Mouse (Mus musculus) megakaryocyte, adult 5-6 weeks (primary cell): ENCODE data around the gene Acod1. TPM values are rescaled to one million over a fixed set of nuclear protein-coding genes. Genes with fewer than 3 reads are reported as not detected.
A peak's percentile ranks its signal among the peaks of the same experiment; 100 is the strongest.

ENCODE experiments used
- ATAC-seq: 2 replicates; pipeline ENCODE4 v1.8.0; 2016; ENCODE audit warnings: mild to moderate bottlenecking, inconsistent platforms; ENCODE audit not compliant: poor library complexity, severe bottlenecking
- total RNA-seq, 2 experiments: library from RNA; stranded (forward) in 1 of 2; stranded (reverse) in 1 of 2; fragments of 153-499, 151-499 nt in 1 of 2; fragments of 221-1000, 200-1000 nt in 1 of 2; gene quantifications; 2 replicates each; pipeline versions ENCODE4 v1.2.3 to v1.2.4; 2015 to 2017

Gene Acod1
- total RNA-seq, 2 experiments from 2014 or later = 1.5 to 1.8 TPM

DNA sequence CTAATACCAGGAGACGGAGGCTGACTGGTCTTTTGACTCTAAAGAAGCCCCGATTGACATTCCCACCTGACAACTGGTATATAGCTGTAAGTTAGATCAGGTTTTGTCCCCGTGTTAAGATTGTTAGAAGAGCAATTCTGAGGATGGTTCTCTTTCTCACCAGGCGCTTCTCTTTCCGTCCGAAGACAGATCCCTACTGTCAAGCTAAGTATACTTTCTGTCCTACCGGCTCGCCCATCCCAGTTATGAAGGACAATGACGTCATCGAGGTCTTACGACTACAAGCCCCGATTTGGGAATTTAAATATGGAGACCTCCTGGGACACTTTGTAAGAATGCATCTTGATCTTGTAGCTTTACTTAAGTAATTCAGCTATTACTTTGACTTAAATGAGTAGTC is 24.7 kb downstream of the Acod1 start:
- ATAC-seq = no peak

- ATAC-seq = no peak
These were observed 26.0 kb downstream of the Acod1 start for GRCm38 (mm10) chr14:103072731-103073130.

- ATAC-seq = no peak
These were observed 27.0 kb downstream of the Acod1 start for GRCm38 (mm10) chr14:103073825-103074224.

DNA sequence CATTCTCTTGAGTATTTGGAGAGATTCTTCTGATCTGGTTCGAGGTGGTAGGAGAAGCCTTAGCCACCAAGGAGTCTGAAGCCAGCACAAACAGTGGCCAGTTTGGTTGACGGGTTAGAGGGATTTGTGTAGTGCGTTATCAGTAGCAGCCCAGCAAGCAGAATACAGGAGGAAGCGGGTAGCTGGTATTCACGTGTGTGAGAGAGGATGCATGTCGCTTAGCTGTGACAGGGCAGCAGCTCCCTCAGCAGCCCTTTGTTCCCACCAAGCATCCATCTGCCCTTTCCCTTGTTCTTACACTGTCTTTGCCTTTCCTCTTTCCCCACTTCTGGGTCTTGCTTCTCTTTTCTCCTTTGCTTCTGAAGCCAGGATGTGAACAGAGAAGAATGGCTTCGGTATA is 28.4 kb downstream of the Acod1 start:
- ATAC-seq = no peak

GRCm38 (mm10) chr14:103077272-103078005 is 30.7 kb downstream of the Acod1 start:
- ATAC-seq = peak; percentile 16; the same call in 1 of the 2 replicates

DNA sequence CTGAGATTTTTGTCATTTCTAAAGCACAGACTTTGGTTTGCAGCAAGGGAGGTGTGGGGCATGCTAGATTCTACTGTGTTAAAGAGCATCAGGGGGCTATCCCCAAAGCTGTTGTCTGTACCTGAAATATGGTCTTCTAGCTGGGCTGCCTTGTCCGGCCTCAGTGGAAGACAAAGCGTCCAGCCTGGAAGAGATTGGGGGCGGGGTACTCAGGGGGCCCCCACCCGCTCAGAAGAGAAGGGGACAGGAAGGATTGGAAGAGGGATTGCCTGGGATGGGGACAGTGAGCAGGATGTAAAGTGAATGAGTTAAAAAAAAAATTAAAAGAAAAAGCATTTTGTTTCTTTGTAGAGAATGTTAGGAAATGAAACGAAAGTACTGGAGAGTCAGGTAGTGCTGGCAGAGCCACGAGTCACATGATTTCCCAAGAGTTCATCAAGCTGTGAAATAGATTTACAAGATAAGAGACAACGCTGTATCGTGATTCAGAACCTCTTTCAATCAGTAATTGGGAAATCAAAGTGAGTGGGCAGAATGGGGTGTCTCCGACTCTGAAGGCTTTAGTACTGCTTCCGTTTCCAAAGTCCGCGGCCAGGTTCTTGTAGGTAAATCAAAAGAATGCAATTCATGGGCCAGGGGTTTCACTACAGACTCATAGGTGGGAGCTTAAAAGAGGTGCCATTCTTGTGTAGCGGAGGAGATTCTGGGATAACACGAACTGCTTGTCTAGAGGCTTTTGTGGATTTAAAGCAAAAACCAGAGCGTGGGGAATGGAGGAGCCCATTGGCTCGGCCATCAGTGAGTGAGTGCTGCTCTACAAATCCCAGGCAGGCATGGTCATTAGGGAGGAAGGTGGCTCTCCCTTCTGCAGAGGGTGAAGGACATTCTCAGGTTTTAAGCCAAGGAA is 31.5 kb downstream of the Acod1 start:
- ATAC-seq = peak; percentile 56

DNA sequence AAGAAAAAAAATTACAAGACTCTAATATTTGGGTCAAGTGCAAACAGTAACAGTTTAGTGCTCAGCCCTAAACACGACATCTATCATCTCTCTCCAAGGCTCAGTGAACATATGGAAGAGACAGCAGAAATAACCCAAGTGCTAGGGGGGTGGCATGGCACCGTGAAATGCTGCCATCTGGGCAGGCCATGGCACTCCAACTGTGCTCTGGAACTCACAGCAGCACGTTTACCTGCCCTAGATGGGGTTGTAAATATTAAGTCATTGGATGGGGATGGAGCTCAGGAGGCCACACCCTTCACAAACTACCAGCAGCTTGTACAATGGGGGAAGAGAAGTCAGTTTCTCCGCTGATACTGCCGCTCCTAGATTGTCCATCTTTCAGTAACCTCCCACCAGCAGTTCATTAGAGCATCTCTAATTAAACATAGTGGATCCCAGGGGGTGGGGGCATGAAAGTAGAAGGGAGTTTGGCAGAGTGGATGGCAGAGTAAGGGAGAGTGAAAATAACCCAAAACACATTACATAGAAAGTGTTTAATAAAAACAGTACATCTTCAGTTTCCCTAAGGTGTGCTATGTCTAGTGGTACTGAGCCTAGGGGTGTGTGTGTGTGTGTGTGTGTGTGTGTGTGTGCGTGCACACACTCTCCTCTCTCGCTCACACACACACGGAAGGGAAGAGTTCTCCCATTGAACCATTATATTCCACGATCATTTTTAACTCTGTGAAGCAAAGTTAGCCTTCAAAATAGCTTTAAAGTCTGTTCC is 32.6 kb downstream of the Acod1 start:
- ATAC-seq = no peak

DNA sequence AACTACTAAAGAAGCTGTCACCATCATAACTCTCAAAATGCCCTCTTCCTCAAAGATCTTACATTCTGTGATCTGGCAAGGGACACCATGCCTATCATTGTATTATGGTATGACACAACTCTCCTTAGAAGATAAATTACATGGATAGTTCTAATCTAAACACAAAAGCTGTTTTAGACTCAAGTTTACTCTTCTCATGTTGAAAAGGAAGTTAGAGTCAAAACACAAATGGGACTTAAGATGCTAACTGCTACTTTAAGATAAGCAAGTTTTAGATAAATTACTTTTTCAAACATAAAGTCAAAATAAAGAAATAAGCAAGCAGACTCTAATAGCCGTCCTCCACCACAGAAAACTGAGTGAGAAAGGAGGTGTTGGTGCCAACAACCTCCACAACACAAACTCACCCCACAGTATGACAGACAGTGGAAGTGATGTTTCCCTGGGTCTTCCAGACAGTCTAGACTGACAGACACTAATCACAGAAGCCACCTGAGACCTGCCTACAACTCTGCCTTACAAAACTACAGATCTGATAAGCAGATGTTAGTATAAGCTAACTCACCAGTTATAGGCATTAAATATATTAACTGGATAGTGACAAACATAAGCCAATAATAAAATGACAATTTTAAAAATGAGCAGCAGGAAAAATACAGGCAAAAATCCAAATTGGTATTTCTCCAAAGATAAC is 39.2 kb downstream of the Acod1 start:
- no peak for ATAC-seq

DNA sequence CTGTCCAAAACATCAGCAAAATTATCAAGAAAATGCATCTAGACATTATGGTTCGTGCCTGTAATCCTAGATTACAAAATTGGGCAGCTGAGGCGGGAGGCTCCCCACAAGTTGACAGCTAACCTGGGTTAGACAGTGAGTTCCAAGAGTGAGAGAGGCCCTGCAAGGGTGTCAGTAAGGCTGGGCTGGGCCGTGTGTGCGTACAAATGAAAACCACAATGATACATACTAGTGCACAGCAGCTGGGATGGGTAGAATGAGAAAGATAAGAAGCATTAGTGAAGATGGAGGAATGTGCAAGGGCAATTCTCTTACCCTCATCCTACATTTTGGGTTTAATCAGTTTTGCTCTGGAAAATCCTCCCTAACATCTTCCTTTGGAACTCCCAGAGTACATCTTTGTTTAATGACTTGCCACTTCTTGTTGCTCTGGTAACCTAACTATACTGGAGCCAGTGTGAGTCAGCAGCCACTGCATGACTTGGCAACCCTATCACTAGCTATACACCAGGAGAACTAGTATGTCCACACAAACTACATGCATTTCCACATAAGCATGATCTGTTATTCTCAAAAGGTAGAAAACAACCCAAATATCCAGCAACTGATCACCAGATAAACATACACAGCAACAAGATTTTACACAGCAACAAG is 40.0 kb downstream of the Acod1 start:
- ATAC-seq = peak; percentile 89

DNA sequence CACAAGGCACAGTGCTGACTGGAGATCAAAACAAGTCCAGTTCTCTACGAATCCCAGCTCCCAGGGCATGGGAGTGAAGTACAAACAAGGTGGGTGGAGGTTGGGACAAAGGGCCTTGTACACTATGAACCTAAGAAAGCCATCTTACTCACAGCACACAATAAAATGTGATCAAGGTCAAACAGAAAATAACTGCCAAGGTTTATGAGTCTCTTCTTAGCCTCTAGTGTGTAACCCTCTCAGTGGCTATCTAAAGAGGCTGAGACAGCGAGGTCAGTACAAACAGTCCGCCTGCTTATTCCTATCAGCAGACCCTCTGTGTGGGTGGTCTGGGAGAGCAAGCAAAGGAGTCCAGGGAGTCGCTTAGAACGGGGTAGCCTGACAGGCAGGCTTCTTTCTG is 41.1 kb downstream of the Acod1 start:
- ATAC-seq = no peak

DNA sequence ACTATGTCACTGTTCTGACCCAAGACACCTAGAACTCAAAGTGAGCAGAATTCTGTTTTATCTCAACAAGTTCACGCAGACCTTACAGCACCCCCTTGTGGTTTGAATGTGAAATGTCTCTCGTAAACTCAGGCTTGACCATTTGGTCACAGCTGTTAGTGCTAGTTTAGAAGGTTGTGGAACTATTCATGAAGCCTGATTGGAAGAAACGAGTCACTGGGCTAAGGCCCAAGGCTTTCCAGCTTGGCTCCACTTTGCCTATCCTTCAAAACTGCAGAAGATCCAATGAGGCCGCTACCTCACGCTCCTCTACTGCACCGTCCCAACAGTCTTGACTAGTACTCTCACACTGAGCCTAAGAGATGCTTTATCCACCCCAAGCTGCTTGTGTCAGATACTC is 41.8 kb downstream of the Acod1 start:
- peak; percentile 77 for ATAC-seq

DNA sequence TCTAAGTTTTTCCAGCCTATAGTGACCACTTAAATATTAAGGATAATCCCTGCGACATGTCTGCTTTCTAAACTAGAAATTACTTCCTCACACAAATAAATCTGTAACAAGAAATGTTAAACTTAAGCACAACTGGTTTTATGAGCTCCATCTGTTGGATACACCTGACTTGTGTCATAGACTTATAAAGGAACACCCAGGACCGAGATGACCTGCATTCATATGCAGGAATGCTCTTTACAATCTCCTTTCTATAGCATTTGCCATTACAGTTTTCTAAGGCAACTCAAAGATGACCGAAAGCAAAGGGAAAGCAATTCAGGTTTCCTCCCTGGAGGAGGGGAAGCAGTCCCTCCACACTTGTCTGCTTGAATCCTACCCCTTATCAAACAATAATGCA is 46.5 kb downstream of the Acod1 start:
- ATAC-seq = no peak

GRCm38 (mm10) chr14:103093670-103094069 is 46.9 kb downstream of the Acod1 start:
- ATAC-seq = no peak

DNA sequence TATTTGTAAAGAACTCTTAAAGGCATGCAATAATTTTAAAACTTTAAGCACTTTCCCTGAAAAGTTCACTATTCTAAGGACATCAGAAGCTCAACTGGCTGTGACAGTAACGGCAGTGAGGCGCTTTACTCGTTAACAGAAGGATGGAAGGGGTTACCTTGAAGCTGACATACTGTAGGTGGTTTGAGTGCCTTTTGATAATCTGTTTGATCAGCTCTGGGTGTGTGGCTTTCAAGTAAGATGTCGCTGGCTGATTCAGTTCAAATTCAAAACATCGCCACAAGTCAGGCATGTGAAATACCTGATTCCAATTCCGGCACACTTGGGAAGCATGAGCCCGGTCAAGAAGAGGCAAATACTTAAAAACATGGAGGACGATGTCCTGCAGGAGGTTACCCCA is 48.3 kb downstream of the Acod1 start:
- ATAC-seq = no peak

- ATAC-seq = no peak
These were observed 49.0 kb downstream of the Acod1 start for GRCm38 (mm10) chr14:103095826-103096225.

GRCm38 (mm10) chr14:103096621-103097020 is 49.8 kb downstream of the Acod1 start:
- ATAC-seq = no peak

DNA sequence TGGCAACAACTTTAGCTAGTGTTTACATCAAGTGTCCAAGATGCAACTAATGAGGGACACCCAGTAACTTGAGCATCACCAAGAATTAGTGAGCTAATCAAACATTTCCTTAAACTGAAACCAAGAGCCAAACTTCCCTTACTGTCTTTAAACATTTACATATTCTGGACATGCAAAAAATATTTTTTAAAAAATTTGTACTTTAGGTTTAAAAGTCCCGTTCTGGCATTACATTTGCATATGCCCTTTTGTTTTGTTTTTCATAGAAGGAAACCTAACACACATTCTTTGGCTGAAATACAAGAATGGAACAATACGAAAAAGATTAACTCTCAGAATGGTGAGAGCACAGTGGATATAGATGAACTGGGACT is 51.4 kb downstream of the Acod1 start:
- no peak for ATAC-seq

- ATAC-seq = peak; percentile 71
These were observed 51.9 kb downstream of the Acod1 start for GRCm38 (mm10) chr14:103098587-103099235.

DNA sequence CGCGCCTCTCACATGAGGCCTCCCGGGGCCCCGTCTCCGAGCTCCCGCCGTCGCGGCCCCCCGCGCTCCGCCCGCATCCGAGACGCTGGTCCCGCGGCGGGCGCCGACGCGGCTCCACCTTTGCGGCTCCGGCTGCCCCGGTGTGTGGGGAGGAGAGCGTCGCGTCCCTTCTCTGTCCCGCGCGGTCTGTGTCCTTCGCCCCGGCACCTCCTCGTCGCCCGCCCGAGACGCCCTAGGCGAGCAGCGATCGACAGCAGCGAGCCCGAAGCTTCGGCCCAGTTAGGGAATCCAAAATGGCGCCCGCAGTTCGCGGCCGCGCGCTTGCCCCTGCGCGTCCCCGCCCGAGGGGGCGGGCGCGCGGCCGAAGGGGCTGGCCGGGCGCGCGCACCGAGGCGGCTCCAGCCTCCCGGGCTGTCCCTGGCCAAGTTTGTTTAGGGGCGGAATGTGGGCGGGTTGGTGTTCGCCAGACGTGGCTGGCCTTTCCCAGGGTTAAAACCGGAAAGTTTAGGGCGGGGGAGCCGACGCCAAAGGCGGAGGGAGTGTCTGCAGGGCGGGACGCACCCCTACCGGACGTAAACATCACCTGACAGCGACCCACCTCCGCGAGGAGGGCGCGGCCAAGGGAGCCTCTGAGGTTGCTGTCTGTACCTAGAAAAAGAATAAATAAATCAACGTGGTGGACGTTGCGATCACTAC is 52.6 kb downstream of the Acod1 start, which contains the start of gene Fbxl3:
Fbxl3 (minus strand) TSS at position 329 of the 696 bp plus-strand sequence.
- ATAC-seq = peak; percentile 84
